Mouse (Mus musculus) mouse embryonic stem cell (cell line): ENCODE data around the gene Cenpv.
"Not testable (repeated sequence)": the region's sequence is repeated elsewhere in the genome, so short reads cannot be mapped to it uniquely, and the experiment has no call there.

Experiments
- in situ Hi-C, 2 experiments: fragments of 300-500 bp; cut with MboI; formaldehyde crosslinking; loops; 1 replicate in 1 of 2; 3 replicates in 1 of 2; pipeline ENCODE4 v1.14.3; 2019 to 2020; ENCODE audit warnings: low sequenced_read_pairs in 2 of 2, low pct_unique_long_range_greater_than_20kb in 1 of 2, mixed read lengths in 1 of 2; ENCODE audit not compliant: unreplicated experiment in 1 of 2

The Cenpv gene

GRCm38 (mm10) chr11:62512529-62513080, 26.5 kb downstream of the Cenpv start:
- in situ Hi-C loops: no loop called here

GRCm38 (mm10) chr11:62511444-62512202, 27.4 kb downstream of the Cenpv start:
- in situ Hi-C loops: no loop called here

GRCm38 (mm10) chr11:62510956-62511355, 28.1 kb downstream of the Cenpv start:
- in situ Hi-C loops: no loop called here

- in situ Hi-C loops: no loop called here
These were observed 29.5 kb downstream of the Cenpv start for GRCm38 (mm10) chr11:62509571-62509970.

GRCm38 (mm10) chr11:62508816-62509215, 30.2 kb downstream of the Cenpv start:
- in situ Hi-C loops: not testable (repeated sequence)

- in situ Hi-C loops: not testable (repeated sequence)
These were observed 30.7 kb downstream of the Cenpv start for GRCm38 (mm10) chr11:62508365-62508764.

GRCm38 (mm10) chr11:62507683-62508082, 31.4 kb downstream of the Cenpv start:
- in situ Hi-C loops: no loop called here

GRCm38 (mm10) chr11:62500529-62500928, 38.5 kb downstream of the Cenpv start:
- in situ Hi-C loops: no loop called here

GRCm38 (mm10) chr11:62498802-62499201, 40.3 kb downstream of the Cenpv start:
- in situ Hi-C loops: no loop called here

GRCm38 (mm10) chr11:62497181-62497580, 41.9 kb downstream of the Cenpv start:
- in situ Hi-C loops: no loop called here

- in situ Hi-C loops: no loop called here
These were observed 42.8 kb downstream of the Cenpv start for GRCm38 (mm10) chr11:62496151-62496715.

GRCm38 (mm10) chr11:62495276-62495801, 43.7 kb downstream of the Cenpv start:
- in situ Hi-C loops: no loop called here

GRCm38 (mm10) chr11:62494754-62495275, 44.2 kb downstream of the Cenpv start:
- in situ Hi-C loops: no loop called here

- in situ Hi-C loops: no loop called here
These were observed 45.4 kb downstream of the Cenpv start for GRCm38 (mm10) chr11:62493701-62494100.

- in situ Hi-C loops: no loop called here
These were observed 51.3 kb downstream of the Cenpv start for GRCm38 (mm10) chr11:62487540-62488350.

- in situ Hi-C loops: no loop called here
These were observed 52.1 kb downstream of the Cenpv start for GRCm38 (mm10) chr11:62486949-62487348.

- in situ Hi-C loops: no loop called here
These were observed 59.5 kb downstream of the Cenpv start for GRCm38 (mm10) chr11:62479581-62479980.

GRCm38 (mm10) chr11:62478931-62479330, 60.1 kb downstream of the Cenpv start:
- in situ Hi-C loops: no loop called here

GRCm38 (mm10) chr11:62476156-62476555, 62.9 kb downstream of the Cenpv start:
- in situ Hi-C loops: no loop called here
